Mouse (Mus musculus) kidney, postnatal 36 days (tissue): ENCODE results near the gene Nfe2l2.

Source experiments
- DNase-seq, 2 experiments: peaks; one replicate each; pipeline ENCODE4 v3.0.0; 2021 to 2022; ENCODE audit warnings: mixed read lengths in 2 of 2

Gene Nfe2l2

GRCm38 (mm10) chr2:75704234-75705161 is at the start of gene Nfe2l2:
Gene Nfe2l2 (minus strand): TSS chr2:75704641.
- DNase-seq, result peak; percentile 100

- no peak for DNase-seq
Measured at GRCm38 (mm10) chr2:75752306-75753175, 48.1 kb upstream of the Nfe2l2 start.

- DNase-seq, result no peak
Measured at GRCm38 (mm10) chr2:75751896-75752295, 47.5 kb upstream of the Nfe2l2 start.

- DNase-seq, result no peak
Measured at GRCm38 (mm10) chr2:75750869-75751268, 46.4 kb upstream of the Nfe2l2 start.

- no peak for DNase-seq
Measured at GRCm38 (mm10) chr2:75750043-75750718, 45.7 kb upstream of the Nfe2l2 start.

- no peak for DNase-seq
Measured at GRCm38 (mm10) chr2:75748841-75749240, 44.4 kb upstream of the Nfe2l2 start.

- DNase-seq, result no peak
Measured at GRCm38 (mm10) chr2:75737006-75737503, 32.6 kb upstream of the Nfe2l2 start.

GRCm38 (mm10) chr2:75734196-75734865 is 29.9 kb upstream of the Nfe2l2 start:
- DNase-seq, result no peak

GRCm38 (mm10) chr2:75733177-75733576 is 28.7 kb upstream of the Nfe2l2 start:
- no peak for DNase-seq

- DNase-seq, result no peak
Measured at GRCm38 (mm10) chr2:75731929-75732328, 27.5 kb upstream of the Nfe2l2 start.

GRCm38 (mm10) chr2:75731233-75731651 is 26.8 kb upstream of the Nfe2l2 start:
- DNase-seq, result no peak

GRCm38 (mm10) chr2:75730052-75730451 is 25.6 kb upstream of the Nfe2l2 start:
- DNase-seq, result no peak

GRCm38 (mm10) chr2:75724863-75725445 is 20.5 kb upstream of the Nfe2l2 start:
- DNase-seq, result peak; percentile 23 to 31

- DNase-seq, result no peak
Measured at GRCm38 (mm10) chr2:75723481-75723880, 19.0 kb upstream of the Nfe2l2 start.

GRCm38 (mm10) chr2:75722893-75723292 is 18.5 kb upstream of the Nfe2l2 start:
- DNase-seq, result no peak

GRCm38 (mm10) chr2:75720236-75721027 is 16.0 kb upstream of the Nfe2l2 start:
- DNase-seq, result no peak

GRCm38 (mm10) chr2:75719331-75719869 is 15.0 kb upstream of the Nfe2l2 start:
- DNase-seq, result no peak

- peak in 1 of 2 experiments; percentile 44 for DNase-seq
Measured at GRCm38 (mm10) chr2:75716046-75717016, 11.9 kb upstream of the Nfe2l2 start.

GRCm38 (mm10) chr2:75714766-75715165 is 10.3 kb upstream of the Nfe2l2 start:
- DNase-seq, result no peak
